Mouse (Mus musculus): Measurements from ENCODE around the gene Lrch4. TPM values are rescaled to one million over a fixed set of nuclear protein-coding genes. Genes with fewer than 3 reads are reported as not detected.

Lrch4 gene
- polyA plus RNA-seq, 1 experiment from 2014 or later = 201 TPM

GRCm38 (mm10) chr5:137649669-137650571 lies 21.0 kb downstream of the Lrch4 start:
- DNase-seq (ENCODE audit: low spot score) = peak; percentile 59

- peak; percentile 67 for DNase-seq (ENCODE audit: low spot score)
These were observed 23.6 kb downstream of the Lrch4 start for GRCm38 (mm10) chr5:137652474-137652873.

- DNase-seq (ENCODE audit: low spot score) = no peak
These were observed 24.4 kb downstream of the Lrch4 start for GRCm38 (mm10) chr5:137653366-137653765.

- DNase-seq (ENCODE audit: low spot score) = peak; percentile 53
These were observed 25.8 kb downstream of the Lrch4 start for GRCm38 (mm10) chr5:137654746-137655145.

GRCm38 (mm10) chr5:137656977-137657376 lies 28.1 kb downstream of the Lrch4 start:
- DNase-seq (ENCODE audit: low spot score) = peak; percentile 64

- no peak for DNase-seq (ENCODE audit: low spot score)
These were observed 31.3 kb downstream of the Lrch4 start for GRCm38 (mm10) chr5:137660064-137660688.

GRCm38 (mm10) chr5:137663057-137663456 lies 34.1 kb downstream of the Lrch4 start:
- DNase-seq (ENCODE audit: low spot score) = no peak

- DNase-seq (ENCODE audit: low spot score) = no peak
These were observed 40.0 kb downstream of the Lrch4 start for GRCm38 (mm10) chr5:137668971-137669370.

- peak; percentile 59 for DNase-seq (ENCODE audit: low spot score)
These were observed 41.3 kb downstream of the Lrch4 start for GRCm38 (mm10) chr5:137670240-137670639.

- no peak for DNase-seq (ENCODE audit: low spot score)
These were observed 42.7 kb downstream of the Lrch4 start for GRCm38 (mm10) chr5:137671443-137672240.

- DNase-seq (ENCODE audit: low spot score) = no peak
These were observed 43.4 kb downstream of the Lrch4 start for GRCm38 (mm10) chr5:137672361-137672760.

GRCm38 (mm10) chr5:137673015-137673414 lies 44.1 kb downstream of the Lrch4 start:
- no peak for DNase-seq (ENCODE audit: low spot score)

GRCm38 (mm10) chr5:137674786-137675185 lies 45.9 kb downstream of the Lrch4 start:
- DNase-seq (ENCODE audit: low spot score) = no peak

GRCm38 (mm10) chr5:137677859-137678258 lies 48.9 kb downstream of the Lrch4 start:
- DNase-seq (ENCODE audit: low spot score) = no peak

- no peak for DNase-seq (ENCODE audit: low spot score)
These were observed 49.8 kb downstream of the Lrch4 start for GRCm38 (mm10) chr5:137678736-137679135.

GRCm38 (mm10) chr5:137679726-137680125 lies 50.8 kb downstream of the Lrch4 start:
- no peak for DNase-seq (ENCODE audit: low spot score)

- DNase-seq (ENCODE audit: low spot score) = no peak
These were observed 53.6 kb downstream of the Lrch4 start for GRCm38 (mm10) chr5:137682526-137682925.

- DNase-seq (ENCODE audit: low spot score) = peak; percentile 59
These were observed 54.7 kb downstream of the Lrch4 start for GRCm38 (mm10) chr5:137683388-137684293.

GRCm38 (mm10) chr5:137684294-137685123 lies 55.6 kb downstream of the Lrch4 start, which contains the start of gene Agfg2:
TSS of gene Agfg2 (minus strand) at chr5:137684726.
- peak; percentile 100 for DNase-seq (ENCODE audit: low spot score)

GRCm38 (mm10) chr5:137685653-137686052 lies 56.7 kb downstream of the Lrch4 start:
- DNase-seq (ENCODE audit: low spot score) = no peak
